Mouse (Mus musculus) liver, adult 2 months (tissue): ENCODE measurements around the gene Rcan1. TPM values are rescaled to one million over a fixed set of nuclear protein-coding genes. Genes with fewer than 3 reads are reported as not detected.
A peak's percentile ranks its signal among the peaks of the same experiment; 100 is the strongest.

Experiments
- DNase-seq: peaks from one replicate; pipeline ENCODE4 v3.0.0-alpha.2; 2011; ENCODE audit warnings: low read depth, low spot score; ENCODE audit errors: extremely low read depth
- H3K27ac ChIP-seq: fragments of 200-500 bp; replicated peaks from 2 replicates; pipeline ENCODE4 v1.5.1; 2012; ENCODE audit warnings: low read depth, mild to moderate bottlenecking, control low read depth, inconsistent platforms, low read length; ENCODE audit not compliant: insufficient read depth
- H3K27me3 ChIP-seq: fragments of 200-500 bp; 2 replicates; pipeline ENCODE4 v1.6.1; 2012; ENCODE audit warnings: mild to moderate bottlenecking, moderate library complexity, low read length, inconsistent platforms; ENCODE audit not compliant: control insufficient read depth, insufficient read depth
- H3K36me3 ChIP-seq: fragments of 200-500 bp; 2 replicates; pipeline ENCODE4 v1.6.1; 2012; ENCODE audit warnings: low read length, inconsistent platforms; ENCODE audit not compliant: control insufficient read depth, insufficient read depth
- H3K4me1 ChIP-seq: fragments of 200-500 bp; 2 replicates; pipeline ENCODE4 v1.6.1; 2011; ENCODE audit warnings: low read length; ENCODE audit not compliant: control insufficient read depth, insufficient read depth
- H3K4me3 ChIP-seq: fragments of 200-500 bp; 2 replicates; pipeline ENCODE4 v1.5.1; 2011; ENCODE audit warnings: low read depth, mild to moderate bottlenecking, control low read depth, low read length, moderate library complexity; ENCODE audit not compliant: insufficient read depth
- H3K79me2 ChIP-seq: fragments of 200-500 bp; 2 replicates; pipeline ENCODE4 v1.6.1; 2012; ENCODE audit warnings: inconsistent platforms, mild to moderate bottlenecking, low read length, moderate library complexity; ENCODE audit not compliant: control insufficient read depth, insufficient read depth
- H3K9ac ChIP-seq: fragments of 200-500 bp; 2 replicates; pipeline ENCODE4 v1.6.1; 2012; ENCODE audit warnings: low read depth, mild to moderate bottlenecking, control low read depth, inconsistent platforms, low read length
- CTCF ChIP-seq: fragments of 200-500 bp; IDR thresholded peaks from 2 replicates; pipeline ENCODE4 v1.5.1; 2011; ENCODE audit warnings: low read depth, low read length, control low read depth
- POLR2A ChIP-seq: fragments of 200-500 bp; IDR thresholded peaks from 2 replicates; pipeline ENCODE4 v1.6.1; 2011; ENCODE audit warnings: low read length, control low read depth; ENCODE audit not compliant: insufficient read depth; ENCODE audit errors: extremely low read depth
- WGBS: fragments of 180-500 bp; shearing (Covaris S2); methylation state at CpG from one replicate; pipeline ENCODE4 v1.1.7; 2018; 5-methylcytosine and 5-hydroxymethylcytosine counted together
- polyA plus RNA-seq: library from polyadenylated mRNA; depleted of rRNA; stranded (reverse); fragments of >200 nt; gene quantifications from 2 replicates; pipeline ENCODE4 v1.2.3, GENCODE M21; 2012
- total RNA-seq: library from RNA; depleted of rRNA; stranded (reverse); fragments of >200 nt; gene quantifications from 2 replicates; pipeline ENCODE4 v1.2.3, GENCODE M21; 2014

Rcan1 gene
- total and polyA plus RNA-seq, 2 experiments, result 7.8 to 12.8 TPM

GRCm38 (mm10) chr16:92387692-92388091 lies 83.0 kb downstream of the Rcan1 start:
- TF ChIP-seq POLR2A, result no peak
- TF ChIP-seq CTCF, result no peak
- H3K27me3 ChIP-seq, result no peaks in the 10 kb centered on the region
- no peak overlapping the region for H3K4me3 ChIP-seq
- peaks cover 4% of the 10 kb centered on the region; the same call in 1 of the 2 replicates for H3K36me3 ChIP-seq
- DNase-seq, result no peak
- H3K9ac ChIP-seq, result no peak overlapping the region
- H3K79me2 ChIP-seq, result no peaks in the 10 kb centered on the region
- H3K4me1 ChIP-seq, result no peaks in the 10 kb centered on the region
- 72% methylated on average over 10 of the region's 10 CpGs for WGBS
- H3K27ac ChIP-seq, result no peak overlapping the region

- Histone ChIP-seq H3K27ac (no peak overlapping the region), H3K4me3 (no peak overlapping the region), H3K9ac (no peak overlapping the region), H3K4me1 (no peaks in the 10 kb centered on the region), H3K27me3 (no peaks in the 10 kb centered on the region), H3K79me2 (no peaks in the 10 kb centered on the region), H3K36me3 (no peaks in the 10 kb centered on the region)
- WGBS, result 0% methylated on average over 2 of the region's 2 CpGs
- no peak for TF ChIP-seq POLR2A
- peak; percentile 84 for TF ChIP-seq CTCF
- DNase-seq, result peak; percentile 40
Measured at GRCm38 (mm10) chr16:92385062-92385461, 85.6 kb downstream of the Rcan1 start.

GRCm38 (mm10) chr16:92383412-92383811 lies 87.3 kb downstream of the Rcan1 start:
- TF ChIP-seq CTCF (no peak), POLR2A (no peak)
- Histone ChIP-seq H3K9ac (no peak overlapping the region), H3K27ac (no peak overlapping the region), H3K4me1 (no peaks in the 10 kb centered on the region), H3K36me3 (no peaks in the 10 kb centered on the region), H3K27me3 (no peaks in the 10 kb centered on the region), H3K4me3 (no peak overlapping the region), H3K79me2 (no peaks in the 10 kb centered on the region)
- DNase-seq, result no peak

- no peak overlapping the region for H3K9ac ChIP-seq
- no peaks in the 10 kb centered on the region for H3K27me3 ChIP-seq
- DNase-seq, result no peak
- H3K4me3 ChIP-seq, result no peak overlapping the region
- no peaks in the 10 kb centered on the region for H3K79me2 ChIP-seq
- no peak overlapping the region for H3K27ac ChIP-seq
- no peaks in the 10 kb centered on the region for H3K4me1 ChIP-seq
- H3K36me3 ChIP-seq, result no peaks in the 10 kb centered on the region
- TF ChIP-seq POLR2A (no peak), CTCF (no peak)
- WGBS, result 62% methylated on average over 6 of the region's 6 CpGs
Measured at GRCm38 (mm10) chr16:92382508-92382907, 88.2 kb downstream of the Rcan1 start.

GRCm38 (mm10) chr16:92381092-92381491 lies 89.6 kb downstream of the Rcan1 start:
- no peak for DNase-seq
- Histone ChIP-seq H3K27me3 (no peaks in the 10 kb centered on the region), H3K79me2 (no peaks in the 10 kb centered on the region), H3K4me3 (no peak overlapping the region), H3K36me3 (no peaks in the 10 kb centered on the region), H3K9ac (no peak overlapping the region), H3K4me1 (no peaks in the 10 kb centered on the region), H3K27ac (no peak overlapping the region)
- whole genome bisulfite sequencing, result 73% methylated on average over 6 of the region's 6 CpGs
- no peak for TF ChIP-seq POLR2A
- no peak for TF ChIP-seq CTCF

GRCm38 (mm10) chr16:92376976-92377375 lies 93.7 kb downstream of the Rcan1 start:
- H3K79me2 ChIP-seq, result no peaks in the 10 kb centered on the region
- H3K36me3 ChIP-seq, result no peaks in the 10 kb centered on the region
- no peak for TF ChIP-seq CTCF
- H3K27ac ChIP-seq, result no peak overlapping the region
- no peak for DNase-seq
- H3K27me3 ChIP-seq, result no peaks in the 10 kb centered on the region
- no peak overlapping the region for H3K9ac ChIP-seq
- 91% methylated on average over 6 of the region's 6 CpGs for WGBS
- H3K4me3 ChIP-seq, result no peak overlapping the region
- H3K4me1 ChIP-seq, result no peaks in the 10 kb centered on the region
